Mouse (Mus musculus) hindbrain, postnatal 0 days (tissue): ENCODE measurements at regions not wholly inside any gene's neighbourhood (a gene's known extent, or its start where the extent isn't known, plus 50 kb on each side); places are given as distances from the start of the nearest gene placed in this dataset.

Experiments
- ATAC-seq: fragments of 200-750 bp; cut with Nextera tagmentation; 2 replicates; pipeline ENCODE4 v1.8.0; 2017; ENCODE audit warnings: mild to moderate bottlenecking, moderate TSS enrichment, moderate library complexity
- DNase-seq: peaks from one replicate; pipeline ENCODE4 v3.0.0-alpha.2; 2015; ENCODE audit warnings: low spot score
- H3K27ac ChIP-seq: fragments of 300-500 bp; sonication (generic); 2 replicates; pipeline ENCODE4 v1.5.1; 2014; ENCODE audit warnings: mild to moderate bottlenecking
- H3K27me3 ChIP-seq: fragments of 300-500 bp; sonication (generic); 2 replicates; pipeline ENCODE4 v1.6.1; 2014; ENCODE audit warnings: low read length, mixed read lengths; ENCODE audit not compliant: insufficient read depth
- H3K36me3 ChIP-seq: fragments of 300-500 bp; sonication (generic); 2 replicates; pipeline ENCODE4 v1.6.1; 2014; ENCODE audit warnings: low read length, mixed read lengths; ENCODE audit not compliant: insufficient read depth
- H3K4me1 ChIP-seq: fragments of 300-500 bp; sonication (generic); 2 replicates; pipeline ENCODE4 v1.6.1; 2014; ENCODE audit warnings: antibody characterized with exemption, low read length, mixed read lengths; ENCODE audit not compliant: insufficient read depth
- H3K4me2 ChIP-seq: fragments of 300-500 bp; sonication (generic); 2 replicates; pipeline ENCODE4 v1.6.1; 2014; ENCODE audit warnings: low read depth, mild to moderate bottlenecking, low read length, moderate library complexity, mixed read lengths
- H3K4me3 ChIP-seq: fragments of 300-500 bp; sonication (generic); 2 replicates; pipeline ENCODE4 v1.5.1; 2014; ENCODE audit warnings: low read length
- H3K9ac ChIP-seq: fragments of 300-500 bp; sonication (generic); replicated peaks from 2 replicates; pipeline ENCODE4 v1.6.1; 2014; ENCODE audit warnings: mild to moderate bottlenecking, low read length, moderate library complexity, mixed read lengths
- H3K9me3 ChIP-seq: fragments of 300-500 bp; sonication (generic); 2 replicates; pipeline ENCODE4 v1.6.1; 2016; ENCODE audit warnings: low read length, mixed read lengths
- CTCF ChIP-seq: IDR thresholded peaks from 2 replicates; pipeline ENCODE4 v1.5.1; 2016; ENCODE audit warnings: antibody characterized with exemption, control low read depth, low read depth
- WGBS: fragments of 180-500 bp; shearing (Covaris S2); extraction: QIAGEN DNeasy Blood & Tissue Kit; methylation state at CpG from one replicate; pipeline ENCODE4 v1.1.7; 2014; 5-methylcytosine and 5-hydroxymethylcytosine counted together

- Histone ChIP-seq H3K9me3 (no peaks in the 10 kb centered on the region), H3K4me3 (no peak overlapping the region), H3K36me3 (no peaks in the 10 kb centered on the region), H3K4me2 (no peak overlapping the region), H3K4me1 (no peaks in the 10 kb centered on the region), H3K9ac (no peak overlapping the region), H3K27me3 (no peaks in the 10 kb centered on the region), H3K27ac (no peak overlapping the region)
- no peak for TF ChIP-seq CTCF
- ATAC-seq (no peak), DNase-seq (no peak)
- WGBS: 66% methylated on average over 5 of the region's 5 CpGs
Measured at GRCm38 (mm10) chr14:78431931-78432330, 104.7 kb downstream of the Akap11 start.

GRCm38 (mm10) chr14:78431406-78431805 lies 105.2 kb downstream of the Akap11 start:
- 88% methylated on average over 3 of the region's 3 CpGs for WGBS
- Histone ChIP-seq H3K27me3 (no peaks in the 10 kb centered on the region), H3K27ac (no peak overlapping the region), H3K36me3 (no peaks in the 10 kb centered on the region), H3K9ac (no peak overlapping the region), H3K4me1 (no peaks in the 10 kb centered on the region), H3K4me2 (no peak overlapping the region), H3K9me3 (no peaks in the 10 kb centered on the region), H3K4me3 (no peak overlapping the region)
- no peak for ATAC-seq
- TF ChIP-seq CTCF: no peak
- DNase-seq: no peak

GRCm38 (mm10) chr14:78428233-78429019 lies 108.2 kb downstream of the Akap11 start:
- TF ChIP-seq CTCF: no peak
- Histone ChIP-seq H3K4me1 (no peaks in the 10 kb centered on the region), H3K4me3 (no peak overlapping the region), H3K27ac (no peak overlapping the region), H3K9ac (no peak overlapping the region), H3K27me3 (no peaks in the 10 kb centered on the region), H3K9me3 (no peaks in the 10 kb centered on the region), H3K4me2 (no peak overlapping the region), H3K36me3 (no peaks in the 10 kb centered on the region)
- ATAC-seq (no peak), DNase-seq (peak; percentile 33)
- WGBS: 60% methylated on average over 10 of the region's 10 CpGs

- TF ChIP-seq CTCF: no peak
- H3K4me1 ChIP-seq: no peaks in the 10 kb centered on the region
- H3K9ac ChIP-seq: no peak overlapping the region
- DNase-seq (no peak), ATAC-seq (no peak)
- 87% methylated on average over 3 of the region's 3 CpGs for WGBS
- H3K27ac ChIP-seq: no peak overlapping the region
- no peak overlapping the region for H3K4me2 ChIP-seq
- H3K27me3 ChIP-seq: no peaks in the 10 kb centered on the region
- no peak overlapping the region for H3K4me3 ChIP-seq
- H3K9me3 ChIP-seq: no peaks in the 10 kb centered on the region
- H3K36me3 ChIP-seq: no peaks in the 10 kb centered on the region
Measured at GRCm38 (mm10) chr14:78427062-78427461, 109.5 kb downstream of the Akap11 start.

- H3K27ac ChIP-seq: no peak overlapping the region
- no peak for DNase-seq
- TF ChIP-seq CTCF: no peak
- H3K9me3 ChIP-seq: no peaks in the 10 kb centered on the region
- ATAC-seq: no peak
- H3K4me2 ChIP-seq: no peak overlapping the region
- no peak overlapping the region for H3K9ac ChIP-seq
- no peaks in the 10 kb centered on the region for H3K36me3 ChIP-seq
- WGBS: 71% methylated on average over 3 of the region's 3 CpGs
- no peaks in the 10 kb centered on the region for H3K4me1 ChIP-seq
- H3K4me3 ChIP-seq: no peak overlapping the region
- H3K27me3 ChIP-seq: no peaks in the 10 kb centered on the region
Measured at GRCm38 (mm10) chr14:78422601-78423000, 114.0 kb downstream of the Akap11 start.

- no peaks in the 10 kb centered on the region for H3K9me3 ChIP-seq
- H3K9ac ChIP-seq: no peak overlapping the region
- no peak overlapping the region for H3K4me3 ChIP-seq
- DNase-seq: peak; percentile 35
- 35% methylated on average over 2 of the region's 2 CpGs for WGBS
- no peak overlapping the region for H3K27ac ChIP-seq
- no peaks in the 10 kb centered on the region for H3K4me1 ChIP-seq
- H3K27me3 ChIP-seq: no peaks in the 10 kb centered on the region
- ATAC-seq: no peak
- no peak for TF ChIP-seq CTCF
- no peaks in the 10 kb centered on the region for H3K36me3 ChIP-seq
- no peak overlapping the region for H3K4me2 ChIP-seq
Measured at GRCm38 (mm10) chr14:78420966-78421365, 113.1 kb upstream of the Tnfsf11 start.

- Histone ChIP-seq H3K4me2 (no peak overlapping the region), H3K4me3 (no peak overlapping the region), H3K27me3 (no peaks in the 10 kb centered on the region), H3K4me1 (no peaks in the 10 kb centered on the region), H3K9ac (no peak overlapping the region), H3K36me3 (no peaks in the 10 kb centered on the region), H3K27ac (no peak overlapping the region), H3K9me3 (no peaks in the 10 kb centered on the region)
- ATAC-seq (no peak), DNase-seq (no peak)
- TF ChIP-seq CTCF: no peak
- 79% methylated on average over 3 of the region's 3 CpGs for WGBS
Measured at GRCm38 (mm10) chr14:78420176-78420575, 112.3 kb upstream of the Tnfsf11 start.
